Mouse (Mus musculus): ENCODE results near the gene Igflr1.

The Igflr1 gene

GRCm38 (mm10) chr7:30553810-30554584 is 11.2 kb upstream of the Igflr1 start:
- in situ Hi-C loops (cut with MboI, MseI): no loop called here

GRCm38 (mm10) chr7:30556894-30557536 is 8.2 kb upstream of the Igflr1 start:
- in situ Hi-C loops (cut with MboI, MseI): no loop called here

GRCm38 (mm10) chr7:30557901-30558514 is 7.2 kb upstream of the Igflr1 start:
- in situ Hi-C loops (cut with MboI, MseI): no loop called here

- in situ Hi-C loops (cut with MboI, MseI): no loop called here
These were observed 6.4 kb upstream of the Igflr1 start for GRCm38 (mm10) chr7:30558656-30559442.

GRCm38 (mm10) chr7:30559443-30559954 is 5.7 kb upstream of the Igflr1 start, which contains the start of gene Lin37:
Lin37 (minus strand) TSS chr7:30559838.
- in situ Hi-C loops (cut with MboI, MseI): no loop called here

GRCm38 (mm10) chr7:30560296-30560695 is 4.9 kb upstream of the Igflr1 start:
- in situ Hi-C loops (cut with MboI, MseI): no loop called here

GRCm38 (mm10) chr7:30562526-30563116 is 2.6 kb upstream of the Igflr1 start:
- in situ Hi-C loops (cut with MboI, MseI): no loop called here

- in situ Hi-C loops (cut with MboI, MseI): no loop called here
These were observed 1.9 kb upstream of the Igflr1 start, which contains the start of the genes U2af1l4, Gm49396 and Psenen for GRCm38 (mm10) chr7:30563117-30563905. U2af1l4 (plus strand) TSS chr7:30563301. Gm49396 (plus strand) TSS chr7:30563344. Psenen (minus strand) TSS chr7:30563627.

GRCm38 (mm10) chr7:30563906-30564280 is 1.3 kb upstream of the Igflr1 start:
- in situ Hi-C loops (cut with MboI, MseI): no loop called here

GRCm38 (mm10) chr7:30566033-30566432 is 806 bp downstream of the Igflr1 start:
- in situ Hi-C loops (cut with MboI, MseI): no loop called here

GRCm38 (mm10) chr7:30567555-30567954 is 2.3 kb downstream of the Igflr1 start:
- in situ Hi-C loops (cut with MboI, MseI): no loop called here

GRCm38 (mm10) chr7:30572389-30572788 is 7.2 kb downstream of the Igflr1 start:
- in situ Hi-C loops (cut with MboI, MseI): no loop called here

- in situ Hi-C loops (cut with MboI, MseI): no loop called here
These were observed 7.7 kb downstream of the Igflr1 start for GRCm38 (mm10) chr7:30572969-30573368.

- in situ Hi-C loops (cut with MboI, MseI): no loop called here
These were observed 14.7 kb downstream of the Igflr1 start for GRCm38 (mm10) chr7:30579950-30580349.

- in situ Hi-C loops (cut with MboI, MseI): no loop called here
These were observed 16.3 kb downstream of the Igflr1 start for GRCm38 (mm10) chr7:30581547-30581946.

GRCm38 (mm10) chr7:30584339-30584738 is 19.1 kb downstream of the Igflr1 start:
- in situ Hi-C loops (cut with MboI, MseI): no loop called here

- in situ Hi-C loops (cut with MboI, MseI): no loop called here
These were observed 19.9 kb downstream of the Igflr1 start for GRCm38 (mm10) chr7:30585170-30585569.

- in situ Hi-C loops (cut with MboI, MseI): no loop called here
These were observed 21.3 kb downstream of the Igflr1 start for GRCm38 (mm10) chr7:30586455-30587020.

GRCm38 (mm10) chr7:30587842-30588667 is 22.8 kb downstream of the Igflr1 start:
- in situ Hi-C loops (cut with MboI, MseI): no loop called here

All from regulatory T cell (primary cell).